In genomic region chr7:43928521-43928920, GRCm38 (mm10) we compare ENCODE assay signal across 9 mouse cellular contexts. TPM values are rescaled to one million over a fixed set of nuclear protein-coding genes. Genes with fewer than 3 reads are reported as not detected.
DNase-seq lines count a peak whose midpoint lies in the region; ATAC-seq and TF ChIP-seq lines count a peak whose summit lies in the region.
"Had no signal": no experiment of that assay in that cellular context is flagged by ENCODE, and none has a peak within 500 bp of the region (broad histone marks: within the 10 kb centered on the region; RNA-seq: fewer than 3 reads in every experiment).

No protein-coding gene starts in this region.

- no peaks in the 10 kb centered on the region for H3K9me3 ChIP-seq in forebrain, postnatal 0 days (ENCODE audit: low read length)
- no peaks in the 10 kb centered on the region for H3K9me3 ChIP-seq in forebrain, embryonic 13.5 days (replicated peaks)
- no peaks in the 10 kb centered on the region for H3K9me3 ChIP-seq in heart, embryonic 11.5 days (replicated peaks; ENCODE audit: control insufficient read depth, low read length)

- no peaks in the 10 kb centered on the region for H3K27me3 ChIP-seq in forebrain, postnatal 0 days (ENCODE audit: insufficient read depth, low read length)
- no peaks in the 10 kb centered on the region for H3K27me3 ChIP-seq in forebrain, embryonic 13.5 days
- H3K27me3 ChIP-seq in small intestine, adult 2 months (ENCODE audit: control insufficient read depth, insufficient read depth, low read length), result no peaks in the 10 kb centered on the region
- no peaks in the 10 kb centered on the region for H3K27me3 ChIP-seq in heart, embryonic 11.5 days (ENCODE audit: control insufficient read depth, insufficient read depth, low read length)

- H3K4me3 ChIP-seq in forebrain, postnatal 0 days (ENCODE audit: low read depth, low read length), result no peak overlapping the region
- no peak overlapping the region for H3K4me3 ChIP-seq in forebrain, embryonic 13.5 days
- H3K4me3 ChIP-seq in small intestine, adult 2 months (ENCODE audit: low read depth, low read length), result no peak overlapping the region
- H3K4me3 ChIP-seq in heart, embryonic 11.5 days (ENCODE audit: low read depth, low read length), result no peak overlapping the region

- H3K27ac ChIP-seq in forebrain, postnatal 0 days (ENCODE audit: low read depth, low read length), result no peak overlapping the region
- no peak overlapping the region for H3K27ac ChIP-seq in forebrain, embryonic 13.5 days
- no peak overlapping the region for H3K27ac ChIP-seq in small intestine, adult 2 months (ENCODE audit: insufficient read depth, low read depth, low read length)
- no peak overlapping the region for H3K27ac ChIP-seq in heart, embryonic 11.5 days (ENCODE audit: low read depth, low read length)

- H3K4me2 ChIP-seq in forebrain, postnatal 0 days (ENCODE audit: low read depth), result no peak overlapping the region
- H3K4me2 ChIP-seq in forebrain, embryonic 13.5 days, result no peak overlapping the region
- no peak overlapping the region for H3K4me2 ChIP-seq in heart, embryonic 11.5 days

- TF ChIP-seq POLR2A in small intestine, adult 2 months (IDR thresholded peaks at IDR 0.05; ENCODE audit: low read depth, low read length), result no peak

- H3K36me3 ChIP-seq in forebrain, postnatal 0 days (ENCODE audit: insufficient read depth), result no peaks in the 10 kb centered on the region
- no peaks in the 10 kb centered on the region for H3K36me3 ChIP-seq in forebrain, embryonic 13.5 days (ENCODE audit: poor library complexity, severe bottlenecking)
- H3K36me3 ChIP-seq in small intestine, adult 2 months (ENCODE audit: control insufficient read depth, insufficient read depth, low read length), result no peaks in the 10 kb centered on the region
- H3K36me3 ChIP-seq in heart, embryonic 11.5 days (ENCODE audit: control insufficient read depth, insufficient read depth, low read length), result no peaks in the 10 kb centered on the region

- DNase-seq in forebrain, postnatal 0 days, result no peak
- DNase-seq in thymus, postnatal 14 days, result peak; percentile 24
- no peak for DNase-seq in thymus, adult 18-20 months
- peak; percentile 23 to 39 for DNase-seq in kidney, adult 8-10 months
- DNase-seq in layer of hippocampus, adult 9-10 months (ENCODE audit: low spot score), result no peak

- no peak overlapping the region for H3K9ac ChIP-seq in forebrain, postnatal 0 days
- no peak overlapping the region for H3K9ac ChIP-seq in forebrain, embryonic 13.5 days
- no peak overlapping the region for H3K9ac ChIP-seq in heart, embryonic 11.5 days (ENCODE audit: low read depth, low read length)

- WGBS in forebrain, postnatal 0 days, result 50% methylated on average over 4 of the region's 4 CpGs
- 44% methylated on average over 4 of the region's 4 CpGs for WGBS in forebrain, embryonic 13.5 days
- WGBS in small intestine, adult 2 months, result 39% methylated on average over 4 of the region's 4 CpGs
- 39% methylated on average over 4 of the region's 4 CpGs for WGBS in heart, embryonic 11.5 days (ENCODE audit: insufficient replicate concordance)

- no peaks in the 10 kb centered on the region for H3K4me1 ChIP-seq in forebrain, postnatal 0 days (ENCODE audit: insufficient read depth)
- no peaks in the 10 kb centered on the region for H3K4me1 ChIP-seq in forebrain, embryonic 13.5 days
- H3K4me1 ChIP-seq in small intestine, adult 2 months (ENCODE audit: control insufficient read depth, insufficient read depth, insufficient read length, low read length), result no peaks in the 10 kb centered on the region
- H3K4me1 ChIP-seq in heart, embryonic 11.5 days (ENCODE audit: control insufficient read depth, insufficient read depth, low read length), result no peaks in the 10 kb centered on the region

- TF ChIP-seq CTCF in forebrain, postnatal 0 days (IDR thresholded peaks at IDR 0.05; ENCODE audit: low read depth), result peak; percentile 33
- peak; percentile 33; the same call in 1 of the 2 replicates for TF ChIP-seq CTCF in small intestine, adult 2 months (IDR thresholded peaks at IDR 0.05; ENCODE audit: extremely low read depth, insufficient read length, insufficient replicate concordance, low read depth, low read length)

- no peak for ATAC-seq in forebrain, postnatal 0 days
- ATAC-seq in forebrain, embryonic 13.5 days, result no peak
- no peak for ATAC-seq in heart, embryonic 11.5 days (replicated peaks; ENCODE audit: insufficient number of reproducible peaks, low FRiP score, low TSS enrichment)

RNA-seq across cellular contexts. Expression of gene Klk15, which starts 5.0 kb away (rescaled TPM):
- not detected in 2 replicates for total RNA-seq in forebrain, postnatal 0 days (2014; rRNA removed)
- polyA plus RNA-seq in forebrain, postnatal 0 days (2015; fragmentation: Nextera tagmentation; extraction: Ambion mirVana), result not detected in 2 replicates
- not detected in 2 replicates for polyA plus RNA-seq in forebrain, embryonic 13.5 days (2015; fragmentation: Nextera tagmentation; extraction: Ambion mirVana)
- polyA plus RNA-seq in small intestine, adult 2 months (2012; rRNA removed), result not detected in 2 replicates
- not detected in 2 replicates for polyA plus RNA-seq in heart, embryonic 11.5 days (2014; fragmentation: Nextera tagmentation; extraction: Ambion mirVana)
- total RNA-seq: layer of hippocampus, postnatal 25 days had no signal

RNA-seq across cellular contexts. Expression of gene Klk1b8, which starts 21.9 kb away (rescaled TPM):
- not detected in 2 replicates for total RNA-seq in forebrain, postnatal 0 days (2014; rRNA removed)
- not detected in 2 replicates for polyA plus RNA-seq in forebrain, postnatal 0 days (2015; fragmentation: Nextera tagmentation; extraction: Ambion mirVana)
- not detected in 2 replicates for polyA plus RNA-seq in forebrain, embryonic 13.5 days (2015; fragmentation: Nextera tagmentation; extraction: Ambion mirVana)
- 0.43 TPM in 1 of 2 replicates, not detected in the other for polyA plus RNA-seq in small intestine, adult 2 months (2012; rRNA removed)
- polyA plus RNA-seq in heart, embryonic 11.5 days (2014; fragmentation: Nextera tagmentation; extraction: Ambion mirVana), result not detected in 2 replicates
- total RNA-seq: layer of hippocampus, postnatal 25 days had no signal

RNA-seq across cellular contexts. Expression of gene Klk1b1, which starts 38.0 kb away (rescaled TPM):
- not detected in 2 replicates for total RNA-seq in forebrain, postnatal 0 days (2014; rRNA removed)
- polyA plus RNA-seq in forebrain, postnatal 0 days (2015; fragmentation: Nextera tagmentation; extraction: Ambion mirVana), result not detected in 2 replicates
- polyA plus RNA-seq in forebrain, embryonic 13.5 days (2015; fragmentation: Nextera tagmentation; extraction: Ambion mirVana), result not detected in 2 replicates
- polyA plus RNA-seq in small intestine, adult 2 months (2012; rRNA removed), result not detected in 2 replicates
- not detected in 2 replicates for polyA plus RNA-seq in heart, embryonic 11.5 days (2014; fragmentation: Nextera tagmentation; extraction: Ambion mirVana)
- total RNA-seq: layer of hippocampus, postnatal 25 days had no signal

RNA-seq across cellular contexts. Expression of gene Klk1b9, which starts 47.3 kb away (rescaled TPM):
- total RNA-seq in forebrain, postnatal 0 days (2014; rRNA removed), result not detected in 2 replicates
- polyA plus RNA-seq in forebrain, postnatal 0 days (2015; fragmentation: Nextera tagmentation; extraction: Ambion mirVana), result not detected in 2 replicates
- polyA plus RNA-seq in forebrain, embryonic 13.5 days (2015; fragmentation: Nextera tagmentation; extraction: Ambion mirVana), result not detected in 2 replicates
- not detected in 2 replicates for polyA plus RNA-seq in small intestine, adult 2 months (2012; rRNA removed)
- polyA plus RNA-seq in heart, embryonic 11.5 days (2014; fragmentation: Nextera tagmentation; extraction: Ambion mirVana), result not detected in 2 replicates
- total RNA-seq: layer of hippocampus, postnatal 25 days had no signal

RNA-seq across cellular contexts. Expression of gene Klk4, which starts 47.6 kb away (rescaled TPM):
- 0.71 TPM in 1 of 2 replicates, not detected in the other for total RNA-seq in forebrain, postnatal 0 days (2014; rRNA removed)
- 1.1 and 1.3 TPM in 2 replicates for polyA plus RNA-seq in forebrain, postnatal 0 days (2015; fragmentation: Nextera tagmentation; extraction: Ambion mirVana)
- polyA plus RNA-seq in forebrain, embryonic 13.5 days (2015; fragmentation: Nextera tagmentation; extraction: Ambion mirVana), result 0.14 TPM in 1 of 2 replicates, not detected in the other
- not detected in 2 replicates for polyA plus RNA-seq in small intestine, adult 2 months (2012; rRNA removed)
- not detected in 2 replicates for polyA plus RNA-seq in heart, embryonic 11.5 days (2014; fragmentation: Nextera tagmentation; extraction: Ambion mirVana)
- total RNA-seq: layer of hippocampus, postnatal 25 days had no signal

Comparison
In these comparisons a context has a peak if more than half of its experiments do, and no peak if none do; other contexts are left out.
1. DNase-seq: peak in thymus, postnatal 14 days (single experiment) and kidney, adult 8-10 months (2 of 2); none in forebrain, postnatal 0 days (single experiment), thymus, adult 18-20 months (0 of 2) and layer of hippocampus, adult 9-10 months (single experiment).